Mouse (Mus musculus): ENCODE data around the gene Scube2. TPM values are rescaled to one million over a fixed set of nuclear protein-coding genes. Genes with fewer than 3 reads are reported as not detected.

Gene Scube2
- total RNA-seq, 4 experiments from 2014 or later, result 0.87 to 1.9 (median 1.3) TPM

GRCm38 (mm10) chr7:109852017-109852416 lies 13.5 kb downstream of the Scube2 start:
- no peak for DNase-seq (ENCODE audit: low spot score in 2 of 2)

GRCm38 (mm10) chr7:109850531-109850930 lies 14.9 kb downstream of the Scube2 start:
- DNase-seq (ENCODE audit: low spot score in 2 of 2), result no peak

GRCm38 (mm10) chr7:109849750-109850434 lies 15.6 kb downstream of the Scube2 start:
- no peak for DNase-seq (ENCODE audit: low spot score in 2 of 2)

GRCm38 (mm10) chr7:109848867-109849733 lies 16.4 kb downstream of the Scube2 start:
- DNase-seq (ENCODE audit: low spot score in 2 of 2), result no peak

GRCm38 (mm10) chr7:109844100-109844499 lies 21.4 kb downstream of the Scube2 start:
- DNase-seq (ENCODE audit: low spot score in 2 of 2), result no peak

GRCm38 (mm10) chr7:109841618-109842418 lies 23.7 kb downstream of the Scube2 start:
- no peak for DNase-seq (ENCODE audit: low spot score in 2 of 2)

- no peak for DNase-seq (ENCODE audit: low spot score in 2 of 2)
Measured at GRCm38 (mm10) chr7:109841031-109841430, 24.4 kb downstream of the Scube2 start.

GRCm38 (mm10) chr7:109838613-109839012 lies 26.9 kb downstream of the Scube2 start:
- DNase-seq (ENCODE audit: low spot score in 2 of 2), result no peak

- DNase-seq (ENCODE audit: low spot score in 2 of 2), result no peak
Measured at GRCm38 (mm10) chr7:109837651-109838050, 27.8 kb downstream of the Scube2 start.

GRCm38 (mm10) chr7:109834894-109835293 lies 30.6 kb downstream of the Scube2 start:
- no peak for DNase-seq (ENCODE audit: low spot score in 2 of 2)

GRCm38 (mm10) chr7:109831376-109831775 lies 34.1 kb downstream of the Scube2 start:
- no peak for DNase-seq (ENCODE audit: low spot score in 2 of 2)

GRCm38 (mm10) chr7:109826911-109827310 lies 38.6 kb downstream of the Scube2 start:
- DNase-seq (ENCODE audit: low spot score in 2 of 2), result no peak

- no peak for DNase-seq (ENCODE audit: low spot score in 2 of 2)
Measured at GRCm38 (mm10) chr7:109825293-109825692, 40.2 kb downstream of the Scube2 start.

GRCm38 (mm10) chr7:109818600-109818999 lies 46.9 kb downstream of the Scube2 start:
- DNase-seq (ENCODE audit: low spot score in 2 of 2), result no peak

GRCm38 (mm10) chr7:109817954-109818353 lies 47.5 kb downstream of the Scube2 start:
- no peak for DNase-seq (ENCODE audit: low spot score in 2 of 2)

- DNase-seq (ENCODE audit: low spot score in 2 of 2), result no peak
Measured at GRCm38 (mm10) chr7:109813330-109814140, 51.9 kb downstream of the Scube2 start.

- no peak for DNase-seq (ENCODE audit: low spot score in 2 of 2)
Measured at GRCm38 (mm10) chr7:109807616-109808485, 57.6 kb downstream of the Scube2 start.

GRCm38 (mm10) chr7:109804843-109805242 lies 60.6 kb downstream of the Scube2 start:
- no peak for DNase-seq (ENCODE audit: low spot score in 2 of 2)

GRCm38 (mm10) chr7:109804355-109804754 lies 61.1 kb downstream of the Scube2 start:
- DNase-seq (ENCODE audit: low spot score in 2 of 2), result no peak

GRCm38 (mm10) chr7:109803516-109803915 lies 62.0 kb downstream of the Scube2 start:
- no peak for DNase-seq (ENCODE audit: low spot score in 2 of 2)
